Mouse (Mus musculus): ENCODE measurements at regions not wholly inside any gene's neighbourhood (a gene's known extent, or its start where the extent isn't known, plus 50 kb on each side); places are given as distances from the start of the nearest gene placed in this dataset.

DNA sequence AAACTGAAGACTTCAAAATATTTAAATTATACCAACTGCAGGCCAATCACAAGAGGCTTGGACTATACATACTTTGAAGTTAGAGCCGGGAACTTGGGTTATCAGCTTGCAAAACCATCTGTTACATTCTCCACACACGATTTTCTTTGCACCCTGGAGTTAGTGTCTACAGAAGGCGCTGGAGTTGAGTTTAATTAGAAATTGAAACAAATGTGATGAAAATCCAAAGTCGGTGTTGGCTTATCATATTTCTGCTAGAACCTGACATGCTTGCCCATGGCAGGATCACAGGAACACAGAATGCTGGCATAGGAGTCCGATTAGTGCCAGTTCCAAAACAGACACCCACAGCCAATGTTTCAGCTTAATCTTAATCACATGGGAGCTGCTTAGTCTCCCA lies 239.8 kb upstream of the Gm5148 start:
- TF ChIP-seq CTCF (IDR thresholded peaks at IDR 0.05) (no peak), EP300 (IDR thresholded peaks at IDR 0.05) (no peak)
